Mouse (Mus musculus): ENCODE data around the gene Ucn2.

GRCm38 (mm10) chr9:108945608-108946007 lies 40.2 kb upstream of the Ucn2 start:
- TF ChIP-seq CTCF (IDR thresholded peaks at IDR 0.05; ENCODE audit: low read depth, low read length) (no peak), POLR2A (IDR thresholded peaks at IDR 0.05; ENCODE audit: borderline replicate concordance, low read depth, low read length) (no peak)
